Mouse (Mus musculus) neural tube, embryonic 13.5 days (tissue): Measurements from ENCODE around the gene Nmrk1. TPM values are rescaled to one million over a fixed set of nuclear protein-coding genes. Genes with fewer than 3 reads are reported as not detected.
"Not testable (repeated sequence)": the region's sequence is repeated elsewhere in the genome, so short reads cannot be mapped to it uniquely, and the experiment has no call there.

Source experiments
- ATAC-seq: fragments of 200-750 bp; cut with Nextera tagmentation; 2 replicates; pipeline ENCODE4 v1.8.0; 2017; ENCODE audit warnings: low read depth, mild to moderate bottlenecking, moderate TSS enrichment, moderate library complexity
- H3K27ac ChIP-seq: fragments of 300-500 bp; sonication (generic); replicated peaks from 2 replicates; pipeline ENCODE4 v1.5.1; 2015; ENCODE audit warnings: moderate library complexity, mild to moderate bottlenecking, inconsistent platforms
- H3K27me3 ChIP-seq: fragments of 300-500 bp; sonication (generic); 2 replicates; pipeline ENCODE4 v1.6.1; 2015; ENCODE audit warnings: mild to moderate bottlenecking, inconsistent platforms
- H3K36me3 ChIP-seq: fragments of 300-500 bp; sonication (generic); 2 replicates; pipeline ENCODE4 v1.6.1; 2015; ENCODE audit warnings: mild to moderate bottlenecking, inconsistent platforms
- H3K4me1 ChIP-seq: fragments of 300-500 bp; sonication (generic); replicated peaks from 2 replicates; pipeline ENCODE4 v1.6.1; 2015; ENCODE audit warnings: inconsistent platforms
- H3K4me2 ChIP-seq: fragments of 300-500 bp; sonication (generic); 2 replicates; pipeline ENCODE4 v1.6.1; 2015; ENCODE audit warnings: inconsistent platforms, mild to moderate bottlenecking, moderate library complexity
- H3K4me3 ChIP-seq: fragments of 300-500 bp; sonication (generic); 2 replicates; pipeline ENCODE4 v1.5.1; 2015; ENCODE audit warnings: mild to moderate bottlenecking, inconsistent platforms
- H3K9ac ChIP-seq: fragments of 300-500 bp; sonication (generic); 2 replicates; pipeline ENCODE4 v1.6.1; 2015; ENCODE audit warnings: moderate library complexity, mild to moderate bottlenecking, inconsistent platforms
- H3K9me3 ChIP-seq: fragments of 300-500 bp; sonication (generic); 2 replicates; pipeline ENCODE4 v1.6.1; 2016; ENCODE audit warnings: inconsistent platforms
- WGBS: fragments of 180-500 bp; shearing (Covaris S2); methylation state at CpG from one replicate; pipeline ENCODE4 v1.1.7; 2015; 5-methylcytosine and 5-hydroxymethylcytosine counted together
- polyA plus RNA-seq: library from polyadenylated mRNA; unstranded; fragments of >200 nt; fragmentation: Nextera tagmentation; extraction: Ambion mirVana; gene quantifications from 2 replicates; pipeline ENCODE4 v1.2.1, GENCODE M21; 2015

The Nmrk1 gene
- 9.9 and 12.0 TPM in 2 replicates for polyA plus RNA-seq

GRCm38 (mm10) chr19:18631644-18632219 lies at the start of gene Nmrk1, which contains the start of gene Ostf1:
Gene Nmrk1 (plus strand): TSS chr19:18631950.
Gene Ostf1 (minus strand): TSS chr19:18631823.
- Histone ChIP-seq H3K4me2 (peak within 1 kb of the TSS; percentile 80), H3K27ac (peak within 1 kb of the TSS; percentile 66), H3K4me1 (peaks cover 18% of the 10 kb centered on the region), H3K9ac (peak within 1 kb of the TSS; percentile 72), H3K27me3 (peaks cover 10% of the 10 kb centered on the region; the same call in 1 of the 2 replicates), H3K36me3 (no peaks in the 10 kb centered on the region), H3K9me3 (no peaks in the 10 kb centered on the region), H3K4me3 (peak within 1 kb of the TSS; percentile 70)
- WGBS: under 1% methylated on average over 49 of the region's 51 CpGs
- peak; percentile 99 for ATAC-seq

GRCm38 (mm10) chr19:18582226-18582625 lies 49.5 kb upstream of the Nmrk1 start:
- Histone ChIP-seq H3K9ac (no peak overlapping the region), H3K36me3 (no peaks in the 10 kb centered on the region), H3K9me3 (no peaks in the 10 kb centered on the region), H3K4me3 (no peak overlapping the region), H3K27me3 (no peaks in the 10 kb centered on the region), H3K4me2 (no peak overlapping the region), H3K27ac (no peak overlapping the region), H3K4me1 (peaks cover 13% of the 10 kb centered on the region)
- 96% methylated on average over 9 of the region's 9 CpGs for WGBS
- ATAC-seq: no peak

- Histone ChIP-seq H3K9me3 (no peaks in the 10 kb centered on the region), H3K4me2 (no peak overlapping the region), H3K36me3 (no peaks in the 10 kb centered on the region), H3K4me3 (no peak overlapping the region), H3K27ac (no peak overlapping the region), H3K4me1 (peaks cover 12% of the 10 kb centered on the region), H3K9ac (no peak overlapping the region), H3K27me3 (no peaks in the 10 kb centered on the region)
- no peak for ATAC-seq
- WGBS: 89% methylated on average over 6 of the region's 6 CpGs
Observed at GRCm38 (mm10) chr19:18582887-18583286, 48.9 kb upstream of the Nmrk1 start.

- H3K27me3 ChIP-seq: no peaks in the 10 kb centered on the region
- no peak overlapping the region for H3K4me2 ChIP-seq
- no peak overlapping the region for H3K9ac ChIP-seq
- 97% methylated on average over 4 of the region's 4 CpGs for WGBS
- no peak overlapping the region for H3K4me3 ChIP-seq
- H3K4me1 ChIP-seq: peaks cover 4% of the 10 kb centered on the region
- ATAC-seq: no peak
- H3K27ac ChIP-seq: no peak overlapping the region
- H3K9me3 ChIP-seq: no peaks in the 10 kb centered on the region
- H3K36me3 ChIP-seq: no peaks in the 10 kb centered on the region
Observed at GRCm38 (mm10) chr19:18583706-18584105, 48.0 kb upstream of the Nmrk1 start.

GRCm38 (mm10) chr19:18584621-18585020 lies 47.1 kb upstream of the Nmrk1 start:
- WGBS: 97% methylated on average over 7 of the region's 7 CpGs
- Histone ChIP-seq H3K27me3 (no peaks in the 10 kb centered on the region), H3K36me3 (no peaks in the 10 kb centered on the region), H3K9me3 (no peaks in the 10 kb centered on the region), H3K4me2 (no peak overlapping the region), H3K4me1 (no peaks in the 10 kb centered on the region), H3K27ac (no peak overlapping the region), H3K9ac (no peak overlapping the region), H3K4me3 (no peak overlapping the region)
- no peak for ATAC-seq

- Histone ChIP-seq H3K4me2 (no peak overlapping the region), H3K4me3 (no peak overlapping the region), H3K27me3 (no peaks in the 10 kb centered on the region), H3K4me1 (peaks cover 5% of the 10 kb centered on the region; the same call in 1 of the 2 replicates), H3K27ac (no peak overlapping the region), H3K9me3 (no peaks in the 10 kb centered on the region), H3K36me3 (no peaks in the 10 kb centered on the region), H3K9ac (no peak overlapping the region)
- ATAC-seq: no peak
- 93% methylated on average over 9 of the region's 9 CpGs for WGBS
Observed at GRCm38 (mm10) chr19:18587118-18587517, 44.6 kb upstream of the Nmrk1 start.

GRCm38 (mm10) chr19:18588243-18588642 lies 43.5 kb upstream of the Nmrk1 start:
- no peak overlapping the region for H3K4me3 ChIP-seq

GRCm38 (mm10) chr19:18588801-18589200 lies 42.9 kb upstream of the Nmrk1 start:
- WGBS: 95% methylated on average over 10 of the region's 10 CpGs
- H3K27ac ChIP-seq, H3K36me3 ChIP-seq, H3K4me2 ChIP-seq, H3K4me1 ChIP-seq, H3K9ac ChIP-seq, H3K4me3 ChIP-seq, ATAC-seq, H3K27me3 ChIP-seq, H3K9me3 ChIP-seq: not testable (repeated sequence)

More at GRCm38 (mm10) chr19:18588243-18588642, 43.5 kb upstream of the Nmrk1 start:
- 100% methylated on average over 1 of the region's 1 CpGs for WGBS
- H3K4me2 ChIP-seq: no peak overlapping the region
- H3K36me3 ChIP-seq: no peaks in the 10 kb centered on the region
- H3K4me1 ChIP-seq: peaks cover 7% of the 10 kb centered on the region; the same call in 1 of the 2 replicates
- H3K27ac ChIP-seq: no peak overlapping the region
- H3K27me3 ChIP-seq: no peaks in the 10 kb centered on the region
- H3K9ac ChIP-seq: no peak overlapping the region
- no peaks in the 10 kb centered on the region for H3K9me3 ChIP-seq
- ATAC-seq: no peak

- Histone ChIP-seq H3K9ac (no peak overlapping the region), H3K27me3 (no peaks in the 10 kb centered on the region), H3K9me3 (no peaks in the 10 kb centered on the region), H3K4me1 (peaks cover 7% of the 10 kb centered on the region; the same call in 1 of the 2 replicates), H3K4me2 (no peak overlapping the region), H3K4me3 (no peak overlapping the region), H3K27ac (no peak overlapping the region), H3K36me3 (no peaks in the 10 kb centered on the region)
- WGBS: 93% methylated on average over 8 of the region's 8 CpGs
- no peak for ATAC-seq
Observed at GRCm38 (mm10) chr19:18589276-18589675, 42.5 kb upstream of the Nmrk1 start.

GRCm38 (mm10) chr19:18590234-18590633 lies 41.5 kb upstream of the Nmrk1 start:
- no peaks in the 10 kb centered on the region for H3K27me3 ChIP-seq
- no peaks in the 10 kb centered on the region for H3K9me3 ChIP-seq
- H3K27ac ChIP-seq: no peak overlapping the region
- H3K4me2 ChIP-seq: no peak overlapping the region
- 65% methylated on average over 5 of the region's 5 CpGs for WGBS
- H3K4me1 ChIP-seq: peaks cover 7% of the 10 kb centered on the region; the same call in 1 of the 2 replicates
- no peak overlapping the region for H3K9ac ChIP-seq
- H3K36me3 ChIP-seq: no peaks in the 10 kb centered on the region
- H3K4me3 ChIP-seq: no peak overlapping the region
- no peak for ATAC-seq

GRCm38 (mm10) chr19:18590942-18591354 lies 40.8 kb upstream of the Nmrk1 start:
- H3K9ac ChIP-seq: no peak overlapping the region

GRCm38 (mm10) chr19:18592919-18593318 lies 38.8 kb upstream of the Nmrk1 start:
- 76% methylated on average over 6 of the region's 6 CpGs for WGBS
- no peak overlapping the region for H3K4me3 ChIP-seq
- H3K9ac ChIP-seq: no peak overlapping the region
- no peaks in the 10 kb centered on the region for H3K9me3 ChIP-seq
- ATAC-seq: no peak
- no peak overlapping the region for H3K4me2 ChIP-seq
- H3K27me3 ChIP-seq: no peaks in the 10 kb centered on the region
- no peaks in the 10 kb centered on the region for H3K36me3 ChIP-seq
- H3K4me1 ChIP-seq: peaks cover 7% of the 10 kb centered on the region; the same call in 1 of the 2 replicates
- H3K27ac ChIP-seq: no peak overlapping the region

More at GRCm38 (mm10) chr19:18590942-18591354, 40.8 kb upstream of the Nmrk1 start:
- H3K4me2 ChIP-seq: no peak overlapping the region
- ATAC-seq: no peak
- H3K27ac ChIP-seq: no peak overlapping the region
- peaks cover 7% of the 10 kb centered on the region; the same call in 1 of the 2 replicates for H3K4me1 ChIP-seq
- WGBS: 59% methylated on average over 5 of the region's 5 CpGs
- H3K9me3 ChIP-seq: no peaks in the 10 kb centered on the region
- no peak overlapping the region for H3K4me3 ChIP-seq
- H3K36me3 ChIP-seq: no peaks in the 10 kb centered on the region
- no peaks in the 10 kb centered on the region for H3K27me3 ChIP-seq

GRCm38 (mm10) chr19:18593722-18594121 lies 38.0 kb upstream of the Nmrk1 start:
- Histone ChIP-seq H3K27me3 (no peaks in the 10 kb centered on the region), H3K4me3 (no peak overlapping the region), H3K36me3 (no peaks in the 10 kb centered on the region), H3K27ac (no peak overlapping the region), H3K4me1 (peaks cover 7% of the 10 kb centered on the region; the same call in 1 of the 2 replicates), H3K9ac (no peak overlapping the region), H3K9me3 (no peaks in the 10 kb centered on the region), H3K4me2 (no peak overlapping the region)
- no peak for ATAC-seq
- WGBS: 86% methylated on average over 10 of the region's 10 CpGs
